Mouse (Mus musculus) CD4-positive naive resting alpha-beta T cell, adult 57 days (primary cell): Measurements from ENCODE around the gene Hyal4. TPM values are rescaled to one million over a fixed set of nuclear protein-coding genes. Genes with fewer than 3 reads are reported as not detected.

Experiments
- total RNA-seq: library from RNA; stranded (reverse); gene quantifications from one replicate; pipeline ENCODE4 v1.2.4, GENCODE M21; 2023

Gene Hyal4
- not detected for total RNA-seq

GRCm38 (mm10) chr6:24748029-24748428, at the start of gene Hyal4:
TSS of gene Hyal4 (plus strand) at chr6:24748329.

GRCm38 (mm10) chr6:24732945-24733344, 15.2 kb upstream of the Hyal4 start, which contains the start of gene Hyal6:
TSS of gene Hyal6 (plus strand) at chr6:24733245.

GRCm38 (mm10) chr6:24790888-24791287, 42.8 kb downstream of the Hyal4 start, which contains the start of gene Spam1:
TSS of gene Spam1 (plus strand) at chr6:24791188.

Other genes with a start within 250 kb of the Hyal4 start
- gene Iqub, start 233.3 kb upstream of the Hyal4 start, total RNA-seq, result not detected
- gene Ndufa5, start 220.3 kb upstream of the Hyal4 start, total RNA-seq, result 62.6 TPM
- not detected for gene Asb15, start 220.2 kb upstream of the Hyal4 start, total RNA-seq
- not detected for gene Lmod2, start 150.6 kb upstream of the Hyal4 start, total RNA-seq
- 51.8 TPM for gene Wasl, start 83.3 kb upstream of the Hyal4 start, total RNA-seq
- not detected for gene Hyal6, start 15.1 kb upstream of the Hyal4 start, total RNA-seq
- not detected for gene Spam1, start 42.9 kb downstream of the Hyal4 start, total RNA-seq
- gene Hyal5, start 109.7 kb downstream of the Hyal4 start, total RNA-seq, result not detected
- gene Tmem229a, start 208.0 kb downstream of the Hyal4 start, total RNA-seq, result not detected